Mouse (Mus musculus) cerebellum, postnatal 25 days (tissue): ENCODE measurements around the gene Trim10.

Experiments
- DNase-seq, 2 experiments: peaks; one replicate each; pipeline ENCODE4 v3.0.0; 2021; ENCODE audit warnings: mixed read lengths in 2 of 2

Gene Trim10

GRCm38 (mm10) chr17:36915076-36915475, 45.7 kb downstream of the Trim10 start:
- DNase-seq, result peak; percentile 60 to 81

DNA sequence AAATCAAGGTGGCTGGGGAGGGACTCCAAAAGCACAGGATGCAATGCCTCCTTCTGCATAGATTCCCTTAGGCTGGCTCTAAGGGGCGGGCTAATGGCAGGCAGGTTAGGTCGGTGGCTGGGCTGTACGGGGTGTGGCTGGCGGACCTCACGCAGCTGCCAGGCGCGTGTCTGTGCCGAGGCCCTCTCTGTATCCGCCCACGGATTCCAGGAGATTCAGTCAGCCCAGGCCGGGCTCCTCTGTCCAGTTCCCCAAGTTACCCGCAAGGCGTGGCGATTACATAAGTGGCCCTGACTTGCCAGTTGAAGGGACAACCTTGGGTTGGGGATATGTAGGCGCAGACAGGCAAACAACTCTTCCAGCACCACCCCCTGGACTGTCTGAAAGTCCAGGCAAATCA, 50.9 kb downstream of the Trim10 start:
- no peak for DNase-seq

DNA sequence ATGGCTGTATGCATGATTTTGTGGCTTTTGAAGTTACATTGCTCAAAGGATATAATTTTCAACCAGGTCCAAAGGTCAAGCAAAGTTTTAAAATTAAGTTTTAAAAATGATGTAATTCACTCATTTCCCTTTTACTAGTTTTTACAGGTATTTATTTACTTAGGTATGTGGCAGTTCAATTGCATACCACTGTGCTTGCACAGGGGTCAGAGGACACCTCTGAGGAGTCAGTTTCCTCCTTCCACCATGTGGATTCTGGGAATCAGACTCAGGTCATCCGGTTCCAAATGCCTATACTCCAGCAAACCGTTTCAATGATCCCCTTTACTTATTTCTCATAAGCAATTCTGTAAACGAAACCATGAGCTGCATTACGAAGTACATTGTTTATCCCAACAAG, 53.3 kb downstream of the Trim10 start:
- DNase-seq, result no peak

GRCm38 (mm10) chr17:36923491-36923890, 54.1 kb downstream of the Trim10 start:
- DNase-seq, result no peak
